Mouse (Mus musculus): Measurements from ENCODE around the gene Zscan25. TPM values are rescaled to one million over a fixed set of nuclear protein-coding genes. Genes with fewer than 3 reads are reported as not detected.

Zscan25 gene
- polyA plus RNA-seq, 1 experiment from 2014 or later: 1.0 TPM

Other genes with a start within 250 kb of the Zscan25 start
- not detected in 2 replicates for gene Gm4871, start 247.7 kb upstream of the Zscan25 start, polyA plus RNA-seq (2014; fragmentation: Nextera tagmentation; extraction: Ambion mirVana)
- gene 1700018F24Rik, start 237.5 kb upstream of the Zscan25 start, polyA plus RNA-seq (2014; fragmentation: Nextera tagmentation; extraction: Ambion mirVana): not detected in 2 replicates
- gene Arpc1a, start 196.7 kb upstream of the Zscan25 start, polyA plus RNA-seq (2014; fragmentation: Nextera tagmentation; extraction: Ambion mirVana): 179 and 183 TPM in 2 replicates
- not detected in 2 replicates for gene Kpna7, start 196.5 kb upstream of the Zscan25 start, polyA plus RNA-seq (2014; fragmentation: Nextera tagmentation; extraction: Ambion mirVana)
- 44.3 and 48.3 TPM in 2 replicates for gene Arpc1b, start 166.3 kb upstream of the Zscan25 start, polyA plus RNA-seq (2014; fragmentation: Nextera tagmentation; extraction: Ambion mirVana)
- 124 and 131 TPM in 2 replicates for gene Pdap1, start 140.3 kb upstream of the Zscan25 start, polyA plus RNA-seq (2014; fragmentation: Nextera tagmentation; extraction: Ambion mirVana)
- gene Bud31, start 140.1 kb upstream of the Zscan25 start, polyA plus RNA-seq (2014; fragmentation: Nextera tagmentation; extraction: Ambion mirVana): 276 and 283 TPM in 2 replicates
- 14.5 and 15.6 TPM in 2 replicates for gene Ptcd1, start 113.4 kb upstream of the Zscan25 start, polyA plus RNA-seq (2014; fragmentation: Nextera tagmentation; extraction: Ambion mirVana)
- 31.7 and 35.9 TPM in 2 replicates for gene Cpsf4, start 113.3 kb upstream of the Zscan25 start, polyA plus RNA-seq (2014; fragmentation: Nextera tagmentation; extraction: Ambion mirVana)
- 487 and 540 TPM in 2 replicates for gene Atp5j2, start 88.4 kb upstream of the Zscan25 start, polyA plus RNA-seq (2014; fragmentation: Nextera tagmentation; extraction: Ambion mirVana)
- 8.8 and 9.6 TPM in 2 replicates for gene Zkscan14, start 78.6 kb upstream of the Zscan25 start, polyA plus RNA-seq (2014; fragmentation: Nextera tagmentation; extraction: Ambion mirVana)
- 20.4 and 20.6 TPM in 2 replicates for gene Zkscan5, start 75.9 kb upstream of the Zscan25 start, polyA plus RNA-seq (2014; fragmentation: Nextera tagmentation; extraction: Ambion mirVana)
- 43.2 and 48.9 TPM in 2 replicates for gene Zfp655, start 48.8 kb upstream of the Zscan25 start, polyA plus RNA-seq (2014; fragmentation: Nextera tagmentation; extraction: Ambion mirVana)
- not detected in 2 replicates for gene Cyp3a57, start 64.8 kb downstream of the Zscan25 start, polyA plus RNA-seq (2014; fragmentation: Nextera tagmentation; extraction: Ambion mirVana)
- gene Cyp3a16, start 189.2 kb downstream of the Zscan25 start, polyA plus RNA-seq (2014; fragmentation: Nextera tagmentation; extraction: Ambion mirVana): not detected in 2 replicates

Data from midbrain, embryonic 11.5 days (tissue).